Mouse (Mus musculus): ENCODE data around the gene Nostrin.

- TF ChIP-seq CTCF (IDR thresholded peaks at IDR 0.05; ENCODE audit: low read depth, low read length) = no peak
- no peak for TF ChIP-seq POLR2AphosphoS5 (IDR thresholded peaks at IDR 0.05; ENCODE audit: insufficient replicate concordance, low read depth, low read length)
Measured at GRCm38 (mm10) chr2:69150841-69151240, 15.2 kb downstream of the Nostrin start.

All from G1E (cell line).